Mouse (Mus musculus): Measurements from ENCODE around the gene Mad2l2. TPM values are rescaled to one million over a fixed set of nuclear protein-coding genes. Genes with fewer than 3 reads are reported as not detected.
A peak's percentile ranks its signal among the peaks of the same experiment; 100 is the strongest.

Gene Mad2l2
- 68.5 and 75.0 TPM in 2 replicates for polyA plus RNA-seq (2014; fragmentation: Nextera tagmentation; extraction: Ambion mirVana)

GRCm38 (mm10) chr4:148130133-148130532 lies at the start of gene Mad2l2:
Mad2l2 (plus strand) TSS chr4:148130384.
- Histone ChIP-seq H3K9ac (ENCODE audit: low read length) (peak within 1 kb of the TSS; percentile 96), H3K4me3 (ENCODE audit: low read depth, low read length) (peak within 1 kb of the TSS; percentile 64), H3K4me2 (ENCODE audit: low read depth, low read length, severe bottlenecking) (peak within 1 kb of the TSS; percentile 87), H3K27me3 (ENCODE audit: control insufficient read depth, insufficient read depth, low read length) (peaks cover 5% of the 10 kb centered on the region; the same call in 1 of the 2 replicates), H3K27ac (ENCODE audit: low read depth, low read length) (peak within 1 kb of the TSS; percentile 95), H3K4me1 (replicated peaks; ENCODE audit: control insufficient read depth, insufficient read depth, low read length) (peaks cover 6% of the 10 kb centered on the region; the same call in 1 of the 2 replicates), H3K9me3 (ENCODE audit: control insufficient read depth, low read length) (no peaks in the 10 kb centered on the region), H3K36me3 (ENCODE audit: control insufficient read depth, insufficient read depth, low read length) (no peaks in the 10 kb centered on the region)
- ATAC-seq (replicated peaks; ENCODE audit: low FRiP score) (peak; percentile 0; the same call in 1 of the 2 replicates), DNase-seq (ENCODE audit: low spot score) (no peak)
- WGBS, result under 1% methylated on average over 16 of the region's 18 CpGs

- H3K36me3 ChIP-seq (ENCODE audit: control insufficient read depth, insufficient read depth, low read length), result no peaks in the 10 kb centered on the region
- H3K9me3 ChIP-seq (ENCODE audit: control insufficient read depth, low read length), result no peaks in the 10 kb centered on the region
- DNase-seq (ENCODE audit: low spot score) (no peak), ATAC-seq (replicated peaks; ENCODE audit: low FRiP score) (no peak)
- WGBS, result 91% methylated on average over 1 of the region's 1 CpGs
- no peak overlapping the region for H3K4me2 ChIP-seq (ENCODE audit: low read depth, low read length, severe bottlenecking)
- H3K4me3 ChIP-seq (ENCODE audit: low read depth, low read length), result no peak overlapping the region
- H3K27ac ChIP-seq (ENCODE audit: low read depth, low read length), result no peak overlapping the region
- H3K4me1 ChIP-seq (replicated peaks; ENCODE audit: control insufficient read depth, insufficient read depth, low read length), result 0 out of 2 replicates have a peak, but pooled peaks cover 2% of the 10 kb centered on the region
- H3K9ac ChIP-seq (ENCODE audit: low read length), result no peak overlapping the region
- no peaks in the 10 kb centered on the region for H3K27me3 ChIP-seq (ENCODE audit: control insufficient read depth, insufficient read depth, low read length)
These were observed 49.6 kb upstream of the Mad2l2 start for GRCm38 (mm10) chr4:148080597-148080973.

GRCm38 (mm10) chr4:148081201-148081600 lies 49.0 kb upstream of the Mad2l2 start:
- Histone ChIP-seq H3K4me3 (ENCODE audit: low read depth, low read length) (no peak overlapping the region), H3K27ac (ENCODE audit: low read depth, low read length) (no peak overlapping the region), H3K9ac (ENCODE audit: low read length) (no peak overlapping the region), H3K36me3 (ENCODE audit: control insufficient read depth, insufficient read depth, low read length) (no peaks in the 10 kb centered on the region), H3K4me1 (replicated peaks; ENCODE audit: control insufficient read depth, insufficient read depth, low read length) (0 out of 2 replicates have a peak, but pooled peaks cover 2% of the 10 kb centered on the region), H3K4me2 (ENCODE audit: low read depth, low read length, severe bottlenecking) (no peak overlapping the region), H3K27me3 (ENCODE audit: control insufficient read depth, insufficient read depth, low read length) (no peaks in the 10 kb centered on the region), H3K9me3 (ENCODE audit: control insufficient read depth, low read length) (no peaks in the 10 kb centered on the region)
- WGBS, result 93% methylated on average over 10 of the region's 10 CpGs
- ATAC-seq (replicated peaks; ENCODE audit: low FRiP score), result no peak
- no peak for DNase-seq (ENCODE audit: low spot score)

GRCm38 (mm10) chr4:148082257-148083044 lies 47.7 kb upstream of the Mad2l2 start:
- peaks cover 6% of the 10 kb centered on the region; the same call in 1 of the 2 replicates for H3K4me1 ChIP-seq (replicated peaks; ENCODE audit: control insufficient read depth, insufficient read depth, low read length)
- no peak overlapping the region for H3K4me2 ChIP-seq (ENCODE audit: low read depth, low read length, severe bottlenecking)
- DNase-seq (ENCODE audit: low spot score) (peak; percentile 81), ATAC-seq (replicated peaks; ENCODE audit: low FRiP score) (peak; percentile 34; the same call in 1 of the 2 replicates)
- no peak overlapping the region for H3K9ac ChIP-seq (ENCODE audit: low read length)
- no peaks in the 10 kb centered on the region for H3K9me3 ChIP-seq (ENCODE audit: control insufficient read depth, low read length)
- no peak overlapping the region for H3K27ac ChIP-seq (ENCODE audit: low read depth, low read length)
- 53% methylated on average over 12 of the region's 12 CpGs for WGBS
- no peak overlapping the region for H3K4me3 ChIP-seq (ENCODE audit: low read depth, low read length)
- H3K27me3 ChIP-seq (ENCODE audit: control insufficient read depth, insufficient read depth, low read length), result no peaks in the 10 kb centered on the region
- H3K36me3 ChIP-seq (ENCODE audit: control insufficient read depth, insufficient read depth, low read length), result no peaks in the 10 kb centered on the region

GRCm38 (mm10) chr4:148083176-148083899 lies 46.8 kb upstream of the Mad2l2 start:
- Histone ChIP-seq H3K4me2 (ENCODE audit: low read depth, low read length, severe bottlenecking) (no peak overlapping the region), H3K9me3 (ENCODE audit: control insufficient read depth, low read length) (no peaks in the 10 kb centered on the region), H3K27me3 (ENCODE audit: control insufficient read depth, insufficient read depth, low read length) (no peaks in the 10 kb centered on the region), H3K4me3 (ENCODE audit: low read depth, low read length) (no peak overlapping the region), H3K36me3 (ENCODE audit: control insufficient read depth, insufficient read depth, low read length) (no peaks in the 10 kb centered on the region), H3K27ac (ENCODE audit: low read depth, low read length) (no peak overlapping the region), H3K9ac (ENCODE audit: low read length) (no peak overlapping the region), H3K4me1 (replicated peaks; ENCODE audit: control insufficient read depth, insufficient read depth, low read length) (peaks cover 11% of the 10 kb centered on the region; the same call in 1 of the 2 replicates)
- WGBS, result 67% methylated on average over 21 of the region's 21 CpGs
- DNase-seq (ENCODE audit: low spot score) (no peak), ATAC-seq (replicated peaks; ENCODE audit: low FRiP score) (no peak)

- DNase-seq (ENCODE audit: low spot score) (no peak), ATAC-seq (replicated peaks; ENCODE audit: low FRiP score) (no peak)
- Histone ChIP-seq H3K36me3 (ENCODE audit: control insufficient read depth, insufficient read depth, low read length) (no peaks in the 10 kb centered on the region), H3K4me3 (ENCODE audit: low read depth, low read length) (no peak overlapping the region), H3K9me3 (ENCODE audit: control insufficient read depth, low read length) (no peaks in the 10 kb centered on the region), H3K27me3 (ENCODE audit: control insufficient read depth, insufficient read depth, low read length) (no peaks in the 10 kb centered on the region), H3K27ac (ENCODE audit: low read depth, low read length) (no peak overlapping the region), H3K4me1 (replicated peaks; ENCODE audit: control insufficient read depth, insufficient read depth, low read length) (peaks cover 12% of the 10 kb centered on the region; the same call in 1 of the 2 replicates), H3K9ac (ENCODE audit: low read length) (no peak overlapping the region), H3K4me2 (ENCODE audit: low read depth, low read length, severe bottlenecking) (no peak overlapping the region)
- WGBS, result 10% methylated on average over 7 of the region's 8 CpGs
These were observed 45.9 kb upstream of the Mad2l2 start for GRCm38 (mm10) chr4:148084261-148084714.

GRCm38 (mm10) chr4:148085131-148085906 lies 44.9 kb upstream of the Mad2l2 start:
- peaks cover 12% of the 10 kb centered on the region; the same call in 1 of the 2 replicates for H3K4me1 ChIP-seq (replicated peaks; ENCODE audit: control insufficient read depth, insufficient read depth, low read length)
- H3K27ac ChIP-seq (ENCODE audit: low read depth, low read length), result no peak overlapping the region
- no peaks in the 10 kb centered on the region for H3K27me3 ChIP-seq (ENCODE audit: control insufficient read depth, insufficient read depth, low read length)
- ATAC-seq (replicated peaks; ENCODE audit: low FRiP score) (no peak), DNase-seq (ENCODE audit: low spot score) (no peak)
- H3K4me2 ChIP-seq (ENCODE audit: low read depth, low read length, severe bottlenecking), result no peak overlapping the region
- H3K9ac ChIP-seq (ENCODE audit: low read length), result no peak overlapping the region
- 41% methylated on average over 10 of the region's 10 CpGs for WGBS
- H3K36me3 ChIP-seq (ENCODE audit: control insufficient read depth, insufficient read depth, low read length), result no peaks in the 10 kb centered on the region
- no peak overlapping the region for H3K4me3 ChIP-seq (ENCODE audit: low read depth, low read length)
- no peaks in the 10 kb centered on the region for H3K9me3 ChIP-seq (ENCODE audit: control insufficient read depth, low read length)

GRCm38 (mm10) chr4:148085907-148086305 lies 44.3 kb upstream of the Mad2l2 start:
- no peak overlapping the region for H3K4me2 ChIP-seq (ENCODE audit: low read depth, low read length, severe bottlenecking)
- ATAC-seq (replicated peaks; ENCODE audit: low FRiP score) (no peak), DNase-seq (ENCODE audit: low spot score) (no peak)
- H3K27ac ChIP-seq (ENCODE audit: low read depth, low read length), result no peak overlapping the region
- H3K4me3 ChIP-seq (ENCODE audit: low read depth, low read length), result no peak overlapping the region
- 82% methylated on average over 3 of the region's 3 CpGs for WGBS
- H3K27me3 ChIP-seq (ENCODE audit: control insufficient read depth, insufficient read depth, low read length), result no peaks in the 10 kb centered on the region
- H3K9me3 ChIP-seq (ENCODE audit: control insufficient read depth, low read length), result no peaks in the 10 kb centered on the region
- no peak overlapping the region for H3K9ac ChIP-seq (ENCODE audit: low read length)
- no peaks in the 10 kb centered on the region for H3K36me3 ChIP-seq (ENCODE audit: control insufficient read depth, insufficient read depth, low read length)
- H3K4me1 ChIP-seq (replicated peaks; ENCODE audit: control insufficient read depth, insufficient read depth, low read length), result peaks cover 12% of the 10 kb centered on the region; the same call in 1 of the 2 replicates

Data from forebrain, embryonic 11.5 days (tissue).